Mouse (Mus musculus) embryo, embryonic 9.5 days (tissue): ENCODE measurements at regions not wholly inside any gene's neighbourhood (a gene's known extent, or its start where the extent isn't known, plus 50 kb on each side); places are given as distances from the start of the nearest gene placed in this dataset.

Experiments
- DNase-seq: peaks from one replicate; pipeline ENCODE4 v3.0.0-alpha.2; 2017; ENCODE audit errors: extremely low spot score

- DNase-seq: peak; percentile 92
Observed at GRCm38 (mm10) chr4:114665684-114666083, 155.8 kb upstream of the Gm12830 start.

- peak; percentile 62 for DNase-seq
Observed at GRCm38 (mm10) chr4:114666238-114666978, 155.1 kb upstream of the Gm12830 start.

GRCm38 (mm10) chr4:114666979-114667328 is 154.6 kb upstream of the Gm12830 start:
- DNase-seq: no peak

GRCm38 (mm10) chr4:114672096-114672720 is 149.3 kb upstream of the Gm12830 start:
- no peak for DNase-seq

GRCm38 (mm10) chr4:114676908-114677898 is 144.3 kb upstream of the Gm12830 start:
- DNase-seq: no peak

- DNase-seq: no peak
Observed at GRCm38 (mm10) chr4:114678053-114678941, 143.2 kb upstream of the Gm12830 start.

- no peak for DNase-seq
Observed at GRCm38 (mm10) chr4:114680360-114680759, 141.2 kb upstream of the Gm12830 start.

GRCm38 (mm10) chr4:114682955-114683354 is 138.6 kb upstream of the Gm12830 start:
- DNase-seq: no peak

- DNase-seq: no peak
Observed at GRCm38 (mm10) chr4:114683696-114684095, 137.8 kb upstream of the Gm12830 start.

- no peak for DNase-seq
Observed at GRCm38 (mm10) chr4:114684844-114685382, 136.6 kb upstream of the Gm12830 start.

- DNase-seq: peak; percentile 73
Observed at GRCm38 (mm10) chr4:114685454-114685853, 136.1 kb upstream of the Gm12830 start.

- DNase-seq: no peak
Observed at GRCm38 (mm10) chr4:114686091-114686490, 135.4 kb upstream of the Gm12830 start.

- DNase-seq: peak; percentile 66
Observed at GRCm38 (mm10) chr4:114688356-114688972, 133.1 kb upstream of the Gm12830 start.

GRCm38 (mm10) chr4:114688973-114689371 is 132.6 kb upstream of the Gm12830 start:
- DNase-seq: no peak

- DNase-seq: no peak
Observed at GRCm38 (mm10) chr4:114705586-114705985, 115.9 kb upstream of the Gm12830 start.

GRCm38 (mm10) chr4:114710182-114710909 is 111.2 kb upstream of the Gm12830 start:
- DNase-seq: no peak

GRCm38 (mm10) chr4:114711082-114711481 is 110.4 kb upstream of the Gm12830 start:
- DNase-seq: no peak

- no peak for DNase-seq
Observed at GRCm38 (mm10) chr4:114712005-114712665, 109.4 kb upstream of the Gm12830 start.

- no peak for DNase-seq
Observed at GRCm38 (mm10) chr4:114712921-114713527, 108.5 kb upstream of the Gm12830 start.
